Mouse (Mus musculus) small intestine, adult 2 months (tissue): Measurements from ENCODE around the gene Rai1.

Experiments used
- CTCF ChIP-seq: fragments of 200-500 bp; IDR thresholded peaks from 2 replicates; pipeline ENCODE4 v1.5.1; 2012; ENCODE audit warnings: low read depth, mild to moderate bottlenecking, control low read depth, inconsistent platforms, low read length, moderate library complexity, mixed read lengths; ENCODE audit not compliant: insufficient replicate concordance, insufficient read length; ENCODE audit errors: extremely low read depth
- POLR2A ChIP-seq: fragments of 200-500 bp; IDR thresholded peaks from 2 replicates; pipeline ENCODE4 v1.6.1; 2012; ENCODE audit warnings: low read depth, mild to moderate bottlenecking, control low read depth, inconsistent platforms, low read length, moderate library complexity

GRCm38 (mm10) chr11:60217467-60217866 is 112.7 kb downstream of the Rai1 start:
- no peak for TF ChIP-seq CTCF
- no peak for TF ChIP-seq POLR2A
